Mouse (Mus musculus): ENCODE measurements around the gene Trpc5. TPM values are rescaled to one million over a fixed set of nuclear protein-coding genes. Genes with fewer than 3 reads are reported as not detected.

Trpc5 gene
- not detected in 4 replicates for total RNA-seq (2023; ENCODE audit: inconsistent age)

DNA sequence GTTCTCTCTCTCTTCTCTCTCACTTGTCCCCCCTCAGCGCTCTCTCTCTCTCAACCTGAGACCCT lies at the start of gene Trpc5:
Trpc5 (minus strand) TSS at position 39 of the 65 bp plus-strand sequence.

DNA sequence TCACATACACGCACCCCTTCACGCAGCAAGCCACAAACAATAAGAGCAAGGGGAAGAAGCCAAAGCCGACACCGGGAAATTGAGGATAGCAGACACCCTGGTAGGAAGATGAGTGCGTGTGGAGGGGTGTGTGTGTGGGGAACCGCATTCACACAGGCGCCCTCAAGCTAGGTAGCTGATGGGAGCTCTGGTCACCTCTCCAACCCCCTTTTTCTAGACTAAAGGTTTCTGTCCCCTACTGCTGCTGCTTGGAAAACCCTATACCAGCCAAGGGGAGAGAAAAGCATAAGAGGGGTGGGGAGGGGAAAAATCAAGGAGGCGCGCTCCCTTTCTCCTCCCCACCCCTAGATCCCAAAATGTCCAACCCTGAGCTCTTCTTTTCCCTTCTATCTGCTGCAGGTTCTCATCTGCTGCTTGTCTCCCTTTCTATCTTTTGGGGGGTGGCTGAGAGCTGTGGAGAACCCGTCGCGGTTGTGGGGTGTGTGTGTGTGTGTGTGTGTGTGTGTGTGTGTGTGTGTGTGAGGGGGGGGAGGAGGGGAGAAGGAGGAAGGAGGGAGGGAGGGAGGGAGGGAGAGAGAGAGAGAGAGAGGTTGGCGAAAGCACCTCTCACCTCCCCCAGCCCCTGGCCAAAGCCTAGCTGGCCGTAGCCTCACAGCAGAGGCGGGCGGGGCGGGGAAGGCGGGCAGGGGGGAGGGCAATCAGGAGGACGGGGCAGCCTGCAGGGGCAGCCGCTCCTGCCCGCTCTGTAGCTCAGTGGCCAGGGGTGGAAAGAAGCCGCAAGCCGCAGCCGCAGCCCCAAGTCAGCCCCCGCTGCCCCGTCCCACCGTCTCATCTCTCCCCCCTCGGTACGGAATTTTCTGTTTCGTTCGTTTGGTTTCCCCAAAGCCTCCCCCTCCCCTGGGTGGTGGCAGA lies 483 bp upstream of the Trpc5 start, which contains the start of gene Rtl4:
Rtl4 (plus strand) TSS at position 701 of the 912 bp plus-strand sequence.

DNA sequence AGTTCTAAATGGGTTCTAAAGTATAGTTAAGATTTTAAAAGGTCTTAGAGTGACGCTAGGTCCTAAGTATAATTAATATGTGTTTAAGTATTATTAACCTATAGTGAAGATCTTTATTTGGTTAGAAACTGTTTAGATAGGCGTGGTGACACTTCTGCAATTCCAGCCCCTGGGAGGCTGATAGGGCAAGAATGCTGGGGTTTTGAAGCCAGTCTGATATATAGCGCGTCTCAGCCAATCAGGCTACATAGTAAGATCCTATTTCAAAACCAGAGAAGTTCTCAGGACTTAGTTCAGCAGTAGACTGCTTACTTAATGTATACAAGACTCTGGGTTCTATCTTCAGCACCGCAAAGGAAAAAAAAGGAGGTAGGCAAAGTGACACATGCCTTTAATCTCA lies 231.7 kb downstream of the Trpc5 start, which contains the start of gene Trpc5os:
Trpc5os (plus strand) TSS at position 301 of the 400 bp plus-strand sequence.

Other genes starting within 250 kb of the Trpc5 start
- not detected in 4 replicates for gene Trpc5os, start 231.6 kb downstream of the Trpc5 start, total RNA-seq (2023; ENCODE audit: inconsistent age)
- not detected in 4 replicates for gene Rtl4, start 727 bp upstream of the Trpc5 start, total RNA-seq (2023; ENCODE audit: inconsistent age)